Comparison of ENCODE assay signal across 25 mouse cellular contexts in the genomic region with DNA sequence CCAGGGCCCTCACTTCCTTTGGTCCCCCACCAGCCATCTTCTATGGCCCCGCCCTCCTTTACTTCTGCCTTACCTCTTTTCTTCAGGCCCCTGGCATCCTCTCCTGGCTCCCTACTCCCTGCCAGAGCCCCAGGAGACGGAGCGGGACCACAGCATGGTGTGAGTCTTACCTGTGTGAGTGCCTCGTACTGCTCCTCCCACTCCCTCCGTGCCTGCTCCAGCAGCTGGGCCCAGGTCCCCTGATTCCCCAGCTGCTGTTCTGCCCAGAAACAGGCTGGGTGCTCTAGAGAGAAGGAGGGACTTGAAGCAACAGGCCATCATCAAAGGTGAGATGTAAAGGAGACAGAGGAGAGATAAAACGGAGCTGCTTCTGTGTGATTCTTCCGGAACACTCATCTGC. TPM values are rescaled to one million over a fixed set of nuclear protein-coding genes. Genes with fewer than 3 reads are reported as not detected.
"Had no signal": no experiment of that assay in that cellular context is flagged by ENCODE, and none has a peak within 500 bp of the region (broad histone marks: within the 10 kb centered on the region; RNA-seq: fewer than 3 reads in every experiment).

No protein-coding gene starts in this region.

- ATAC-seq: midbrain, embryonic 16.5 days had no signal

- H3K27me3 ChIP-seq: midbrain, embryonic 12.5 days; neural tube, embryonic 13.5 days; neural tube, embryonic 15.5 days; stomach, embryonic 15.5 days had no signal

- H3K4me3 ChIP-seq: midbrain, embryonic 10.5 days; midbrain, embryonic 12.5 days; myocyte; neural tube, embryonic 13.5 days; neural tube, embryonic 15.5 days; stomach, embryonic 15.5 days had no signal

- H3K4me2 ChIP-seq: lung, embryonic 14.5 days; midbrain, embryonic 12.5 days; neural tube, embryonic 13.5 days; neural tube, embryonic 15.5 days; stomach, embryonic 15.5 days had no signal

- H3K4me1 ChIP-seq: midbrain, embryonic 10.5 days; midbrain, embryonic 12.5 days; neural tube, embryonic 13.5 days; neural tube, embryonic 15.5 days; stomach, embryonic 15.5 days had no signal

- DNase-seq: lung, adult 18-20 months; lung, embryonic 14.5 days; lung, postnatal 10 days; lung, postnatal 4 days; midbrain, embryonic 14.5 days; retina, postnatal 1 day; right cerebral cortex, adult 18-20 months; right cerebral cortex, postnatal 25 days; right cerebral cortex, postnatal 4 days; spleen, adult 18-20 months; thymus, adult 18-20 months; thymus, postnatal 14 days; thymus, postnatal 36 days had no signal

- H3K9ac ChIP-seq: lung, embryonic 14.5 days; midbrain, embryonic 12.5 days; neural tube, embryonic 13.5 days; neural tube, embryonic 15.5 days; stomach, embryonic 15.5 days had no signal

- H3K27ac ChIP-seq: midbrain, embryonic 10.5 days; midbrain, embryonic 12.5 days; neural tube, embryonic 13.5 days; neural tube, embryonic 15.5 days; stomach, embryonic 15.5 days had no signal

- H3K9me3 ChIP-seq: neural tube, embryonic 13.5 days; neural tube, embryonic 15.5 days; stomach, embryonic 15.5 days had no signal

- H3K36me3 ChIP-seq: midbrain, embryonic 10.5 days; midbrain, embryonic 12.5 days; neural tube, embryonic 13.5 days; neural tube, embryonic 15.5 days; stomach, embryonic 15.5 days had no signal

RNA-seq across cellular contexts. Expression of gene Kif28, which starts 32.4 kb away (rescaled TPM):
- polyA plus RNA-seq: liver, embryonic 16.5 days; lung, embryonic 14.5 days; lung, embryonic 16.5 days; midbrain, embryonic 12.5 days; midbrain, embryonic 14.5 days; midbrain, embryonic 16.5 days; neural tube, embryonic 11.5 days; neural tube, embryonic 13.5 days; neural tube, embryonic 15.5 days; small intestine, adult 2 months; thymus, postnatal 0 days had no signal
